Mouse (Mus musculus): ENCODE measurements around the gene G6pc3.
A peak's percentile ranks its signal among the peaks of the same experiment; 100 is the strongest.

G6pc3 gene

GRCm38 (mm10) chr11:102218783-102219182, 29.4 kb downstream of the G6pc3 start:
- peak; percentile 77 for DNase-seq (ENCODE audit: low read depth)

GRCm38 (mm10) chr11:102219247-102219993, 30.0 kb downstream of the G6pc3 start:
- DNase-seq (ENCODE audit: low read depth), result no peak

GRCm38 (mm10) chr11:102219994-102220346, 30.6 kb downstream of the G6pc3 start:
- DNase-seq (ENCODE audit: low read depth), result no peak

GRCm38 (mm10) chr11:102220451-102220850, 31.0 kb downstream of the G6pc3 start:
- DNase-seq (ENCODE audit: low read depth), result no peak

- no peak for DNase-seq (ENCODE audit: low read depth)
Measured at GRCm38 (mm10) chr11:102221243-102221953, 32.0 kb downstream of the G6pc3 start.

- no peak for DNase-seq (ENCODE audit: low read depth)
Measured at GRCm38 (mm10) chr11:102221954-102222351, 32.5 kb downstream of the G6pc3 start.

- DNase-seq (ENCODE audit: low read depth), result peak; percentile 79
Measured at GRCm38 (mm10) chr11:102223166-102223565, 33.7 kb downstream of the G6pc3 start.

GRCm38 (mm10) chr11:102224686-102225085, 35.3 kb downstream of the G6pc3 start:
- no peak for DNase-seq (ENCODE audit: low read depth)

GRCm38 (mm10) chr11:102225221-102225620, 35.8 kb downstream of the G6pc3 start:
- no peak for DNase-seq (ENCODE audit: low read depth)

GRCm38 (mm10) chr11:102226067-102226978, 36.9 kb downstream of the G6pc3 start:
- DNase-seq (ENCODE audit: low read depth), result no peak

GRCm38 (mm10) chr11:102227270-102228190, 38.1 kb downstream of the G6pc3 start:
- DNase-seq (ENCODE audit: low read depth), result no peak

- no peak for DNase-seq (ENCODE audit: low read depth)
Measured at GRCm38 (mm10) chr11:102228191-102228545, 38.7 kb downstream of the G6pc3 start.

GRCm38 (mm10) chr11:102228646-102229268, 39.3 kb downstream of the G6pc3 start:
- no peak for DNase-seq (ENCODE audit: low read depth)

- no peak for DNase-seq (ENCODE audit: low read depth)
Measured at GRCm38 (mm10) chr11:102229331-102229953, 40.0 kb downstream of the G6pc3 start.

- peak; percentile 99 for DNase-seq (ENCODE audit: low read depth)
Measured at GRCm38 (mm10) chr11:102230006-102230741, 40.8 kb downstream of the G6pc3 start, which contains the start of gene Hdac5. Gene Hdac5 (minus strand): TSS chr11:102230166.

GRCm38 (mm10) chr11:102236022-102236421, 46.6 kb downstream of the G6pc3 start:
- DNase-seq (ENCODE audit: low read depth), result no peak

GRCm38 (mm10) chr11:102240636-102241035, 51.2 kb downstream of the G6pc3 start:
- DNase-seq (ENCODE audit: low read depth), result no peak

GRCm38 (mm10) chr11:102241246-102241645, 51.8 kb downstream of the G6pc3 start:
- DNase-seq (ENCODE audit: low read depth), result no peak

GRCm38 (mm10) chr11:102241874-102242273, 52.5 kb downstream of the G6pc3 start:
- no peak for DNase-seq (ENCODE audit: low read depth)

All from c-Kit-positive CD71-negative TER-119-negative erythroid progenitor cells, embryonic 14.5 days (primary cell).